Mouse (Mus musculus): Measurements from ENCODE around the gene Gpx4.

GRCm38 (mm10) chr10:80047041-80047565 lies at the start of gene Gpx4:
- TF ChIP-seq CTCF (IDR thresholded peaks at IDR 0.05) (no peak), EP300 (IDR thresholded peaks at IDR 0.05; ENCODE audit: insufficient read depth, low read depth, low read length) (no peak)

Measured in heart, adult 2 months (tissue).